Mouse (Mus musculus) megakaryocyte, embryonic 14.5 days (primary cell): ENCODE measurements around the gene Hkdc1.

Source experiments
- FLI1 ChIP-seq: IDR thresholded peaks from 2 replicates; pipeline ENCODE4 v1.6.1; 2012; ENCODE audit warnings: low read length, inconsistent platforms, mixed read lengths
- GATA1 ChIP-seq: IDR thresholded peaks from 3 replicates; pipeline ENCODE4 v1.6.1; 2012; ENCODE audit warnings: mixed read lengths, low read length, inconsistent platforms, borderline replicate concordance

DNA sequence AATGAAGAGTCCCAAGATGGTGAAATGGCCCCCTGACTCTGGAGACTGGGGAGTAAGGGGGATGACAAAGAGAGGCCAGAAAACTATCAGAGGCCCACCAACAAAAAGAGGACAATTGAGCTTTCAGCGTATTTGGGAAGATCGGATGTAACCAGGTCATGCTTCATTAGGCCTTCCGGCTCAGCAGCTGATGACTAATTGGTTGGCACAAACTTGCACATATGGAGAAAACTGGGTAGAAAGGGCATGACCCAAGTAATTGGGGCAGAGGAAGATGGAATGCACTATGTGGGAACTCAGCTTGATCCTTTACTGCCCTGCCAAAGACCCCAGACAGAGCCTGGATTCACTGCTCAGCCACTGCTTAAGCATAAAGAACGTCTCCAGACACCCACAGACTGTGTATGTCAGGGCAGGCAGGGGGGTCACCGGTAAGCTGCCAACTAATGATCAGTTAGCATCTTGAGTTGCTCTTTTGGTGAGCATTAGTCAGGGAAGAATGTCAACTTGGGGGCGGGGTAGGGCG, 3.4 kb downstream of the Hkdc1 start:
- TF ChIP-seq GATA1 (no peak), FLI1 (no peak)
